Mouse (Mus musculus) ovary, postnatal 36 days (tissue): Measurements from ENCODE around the gene Akirin2.
"Not testable (repeated sequence)": the region's sequence is repeated elsewhere in the genome, so short reads cannot be mapped to it uniquely, and the experiment has no call there.

Experiments used
- DNase-seq: peaks from one replicate; pipeline ENCODE4 v3.0.0; 2022; ENCODE audit warnings: low spot score, mixed read lengths

The Akirin2 gene

GRCm38 (mm10) chr4:34550748-34551097 lies at the start of gene Akirin2:
Akirin2 (plus strand) TSS chr4:34550937.
- DNase-seq = no peak

GRCm38 (mm10) chr4:34510305-34510704 lies 40.4 kb upstream of the Akirin2 start:
- no peak for DNase-seq

- DNase-seq = peak; percentile 14
Measured at GRCm38 (mm10) chr4:34522846-34523245, 27.9 kb upstream of the Akirin2 start.

- DNase-seq = no peak
Measured at GRCm38 (mm10) chr4:34523586-34523985, 27.2 kb upstream of the Akirin2 start.

GRCm38 (mm10) chr4:34526771-34527170 lies 24.0 kb upstream of the Akirin2 start:
- DNase-seq = no peak

GRCm38 (mm10) chr4:34528430-34529100 lies 22.2 kb upstream of the Akirin2 start:
- DNase-seq = no peak

GRCm38 (mm10) chr4:34529379-34529778 lies 21.4 kb upstream of the Akirin2 start:
- DNase-seq = no peak

- DNase-seq = no peak
Measured at GRCm38 (mm10) chr4:34529941-34530340, 20.8 kb upstream of the Akirin2 start.

GRCm38 (mm10) chr4:34549981-34550747 lies 573 bp upstream of the Akirin2 start:
- peak; percentile 95 for DNase-seq

- DNase-seq = peak; percentile 44
Measured at GRCm38 (mm10) chr4:34551098-34551809, 517 bp downstream of the Akirin2 start.

GRCm38 (mm10) chr4:34551966-34552365 lies 1.2 kb downstream of the Akirin2 start:
- DNase-seq = no peak

GRCm38 (mm10) chr4:34554596-34554995 lies 3.9 kb downstream of the Akirin2 start:
- no peak for DNase-seq

- DNase-seq = no peak
Measured at GRCm38 (mm10) chr4:34555604-34556003, 4.9 kb downstream of the Akirin2 start.

GRCm38 (mm10) chr4:34556183-34556582 lies 5.4 kb downstream of the Akirin2 start:
- no peak for DNase-seq

GRCm38 (mm10) chr4:34560971-34561370 lies 10.2 kb downstream of the Akirin2 start:
- DNase-seq = no peak

GRCm38 (mm10) chr4:34566226-34566625 lies 15.5 kb downstream of the Akirin2 start:
- no peak for DNase-seq

GRCm38 (mm10) chr4:34572876-34573275 lies 22.1 kb downstream of the Akirin2 start:
- DNase-seq = no peak

- no peak for DNase-seq
Measured at GRCm38 (mm10) chr4:34577028-34577427, 26.3 kb downstream of the Akirin2 start.

GRCm38 (mm10) chr4:34579215-34579614 lies 28.5 kb downstream of the Akirin2 start:
- DNase-seq = no peak

- not testable (repeated sequence) for DNase-seq
Measured at GRCm38 (mm10) chr4:34581489-34581888, 30.8 kb downstream of the Akirin2 start.

- DNase-seq = no peak
Measured at GRCm38 (mm10) chr4:34581990-34582389, 31.3 kb downstream of the Akirin2 start.

GRCm38 (mm10) chr4:34582476-34582875 lies 31.7 kb downstream of the Akirin2 start:
- DNase-seq = no peak

GRCm38 (mm10) chr4:34583427-34583826 lies 32.7 kb downstream of the Akirin2 start:
- no peak for DNase-seq
